Mouse (Mus musculus): ENCODE results near the gene Fxyd1.

DNA sequence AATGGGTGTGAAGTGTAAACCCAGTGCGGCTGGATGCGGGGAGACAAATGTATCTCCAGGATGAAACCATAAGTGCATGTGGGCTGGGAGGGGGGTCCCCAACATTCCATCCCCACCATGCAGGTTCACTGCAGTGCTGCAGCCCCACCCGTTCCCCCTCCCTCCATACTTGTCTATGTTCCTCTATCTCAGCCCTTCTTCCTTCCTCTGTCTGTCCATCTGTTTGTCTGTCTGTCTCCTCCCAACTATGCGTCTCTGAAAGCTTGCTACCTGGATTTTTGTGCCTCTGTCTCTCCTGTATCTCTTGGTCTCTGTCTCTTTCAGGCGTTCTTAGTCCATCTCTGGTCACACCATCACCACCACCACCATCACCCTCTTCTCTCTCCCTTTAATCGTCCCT lies 6.5 kb downstream of the Fxyd1 start:
- TF ChIP-seq MAX (IDR thresholded peaks at IDR 0.05; ENCODE audit: low read length) (no peak), USF1 (IDR thresholded peaks at IDR 0.05; ENCODE audit: low read depth, low read length) (no peak), MXI1 (IDR thresholded peaks at IDR 0.05; ENCODE audit: low read depth, low read length) (no peak), CTCF (IDR thresholded peaks at IDR 0.05 in 2 of 3, conservative IDR thresholded peaks at IDR 0.05 in 1 of 3; ENCODE audit: control insufficient read depth in 1 of 3, insufficient read depth in 1 of 3, low read depth in 2 of 3, low read length in 3 of 3, poor library complexity in 1 of 3, severe bottlenecking in 1 of 3) (no peak), ZC3H11A (IDR thresholded peaks at IDR 0.05; ENCODE audit: low read depth, low read length) (no peak), CHD1 (IDR thresholded peaks at IDR 0.05; ENCODE audit: low read depth, low read length) (no peak), ZNF384 (IDR thresholded peaks at IDR 0.05; ENCODE audit: low read depth, low read length) (no peak)

Data from MEL (cell line).